Mouse (Mus musculus) layer of hippocampus, adult 2 months (tissue): ENCODE results near the gene Efcab3. TPM values are rescaled to one million over a fixed set of nuclear protein-coding genes. Genes with fewer than 3 reads are reported as not detected.

Experiments
- DNase-seq, 2 experiments: peaks; one replicate each; pipeline ENCODE4 v3.0.0; 2022; ENCODE audit warnings: low spot score in 2 of 2
- H3K27ac ChIP-seq: fragments of 200-600 bp; 2 replicates; pipeline ENCODE4 v1.8.1; 2022
- H3K4me3 ChIP-seq: fragments of 200-600 bp; 2 replicates; pipeline ENCODE4 v1.8.1; 2022; ENCODE audit warnings: mild to moderate bottlenecking
- CTCF ChIP-seq: fragments of 200-600 bp; conservative IDR thresholded peaks from 2 replicates; pipeline ENCODE4 v1.8.1; 2022; ENCODE audit warnings: antibody characterized with exemption, mild to moderate bottlenecking, moderate library complexity
- total RNA-seq, 2 experiments: library from RNA; stranded (reverse); gene quantifications; 2 replicates each; pipeline ENCODE4 v1.2.3; 2021

Gene Efcab3
- total RNA-seq, 2 experiments from 2014 or later, result not detected

DNA sequence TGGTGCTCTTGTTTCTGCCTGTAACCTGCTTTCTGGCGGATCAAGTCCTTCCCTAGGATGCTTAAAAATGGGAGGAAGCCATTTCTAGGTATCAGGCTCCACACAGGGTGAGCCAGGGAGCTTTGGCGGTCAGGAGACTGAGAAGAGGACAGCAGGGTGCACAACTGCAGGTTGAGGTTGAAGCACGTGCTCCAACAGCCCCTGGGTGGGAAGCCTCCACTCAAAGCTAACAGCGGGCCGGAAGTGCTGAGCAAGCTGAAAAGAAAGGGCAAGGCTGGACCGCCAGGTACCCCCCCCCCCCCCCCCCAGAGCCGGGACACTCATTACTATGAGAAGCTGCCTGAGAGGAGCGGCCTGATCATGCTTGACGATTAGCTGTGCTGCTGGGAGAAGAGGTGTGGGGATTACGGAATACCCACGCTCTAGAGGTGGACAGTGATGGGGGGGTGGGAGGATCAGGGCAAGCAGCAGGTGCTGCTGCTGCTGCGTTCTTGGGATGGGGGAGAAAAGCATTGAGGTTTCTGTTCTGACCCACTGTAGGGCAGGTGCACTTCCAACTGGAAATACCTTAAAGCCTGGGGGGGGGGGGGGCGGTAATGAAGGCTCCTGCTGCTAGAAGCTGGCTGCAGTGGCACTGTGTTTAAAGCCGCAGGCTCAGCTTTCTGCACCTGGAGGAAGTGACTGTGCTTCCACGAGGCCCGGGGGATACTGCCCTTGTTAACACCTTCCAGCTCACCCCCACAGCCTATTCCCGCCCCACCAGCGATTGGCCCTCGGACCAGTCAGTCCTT lies 88.0 kb downstream of the Efcab3 start:
- H3K27ac ChIP-seq, result no peak overlapping the region
- no peak overlapping the region for H3K4me3 ChIP-seq
- no peak for TF ChIP-seq CTCF
- no peak for DNase-seq

DNA sequence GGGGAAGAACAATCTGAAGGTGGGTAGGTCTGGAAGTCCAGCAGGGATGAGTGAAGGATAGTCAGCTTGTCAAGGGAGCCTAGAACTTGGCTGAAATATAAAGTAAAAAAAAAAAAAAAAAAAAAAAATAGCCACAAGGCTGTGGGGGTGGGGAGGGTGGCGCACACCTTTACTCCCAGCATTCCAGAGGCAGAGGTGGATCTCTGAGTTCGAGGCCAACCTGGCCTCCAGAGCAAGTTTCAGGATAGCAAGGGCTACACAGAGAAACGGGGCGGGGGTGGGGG lies 88.6 kb downstream of the Efcab3 start:
- DNase-seq, result no peak
- Histone ChIP-seq H3K4me3 (no peak overlapping the region), H3K27ac (no peak overlapping the region)
- no peak for TF ChIP-seq CTCF

DNA sequence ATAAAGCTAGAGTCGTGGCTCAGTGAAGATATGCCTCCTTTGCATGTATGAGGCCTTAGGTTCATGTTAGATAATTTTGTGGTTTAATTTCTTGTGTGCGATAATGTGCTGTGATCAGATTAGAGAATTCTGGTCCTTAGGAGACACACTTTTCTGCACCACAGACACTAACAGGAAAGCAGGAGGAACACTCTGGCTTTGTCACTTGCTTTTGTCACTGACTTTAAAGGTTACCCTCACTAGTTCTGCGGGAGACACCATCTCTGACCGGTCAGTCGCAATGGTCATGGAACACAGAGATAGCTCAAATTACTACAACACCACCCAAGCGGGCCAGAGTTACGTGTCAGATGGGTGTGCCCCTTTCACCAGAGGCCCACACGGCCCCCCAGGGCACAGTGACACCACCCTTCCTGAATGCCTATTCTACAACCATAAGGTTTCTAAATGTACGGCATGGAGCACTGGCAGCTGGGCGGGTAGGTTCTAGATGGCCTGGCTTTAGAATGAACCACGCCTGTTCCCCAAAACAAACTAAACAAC lies 89.0 kb downstream of the Efcab3 start:
- TF ChIP-seq CTCF, result no peak
- Histone ChIP-seq H3K27ac (no peak overlapping the region), H3K4me3 (no peak overlapping the region)
- no peak for DNase-seq

DNA sequence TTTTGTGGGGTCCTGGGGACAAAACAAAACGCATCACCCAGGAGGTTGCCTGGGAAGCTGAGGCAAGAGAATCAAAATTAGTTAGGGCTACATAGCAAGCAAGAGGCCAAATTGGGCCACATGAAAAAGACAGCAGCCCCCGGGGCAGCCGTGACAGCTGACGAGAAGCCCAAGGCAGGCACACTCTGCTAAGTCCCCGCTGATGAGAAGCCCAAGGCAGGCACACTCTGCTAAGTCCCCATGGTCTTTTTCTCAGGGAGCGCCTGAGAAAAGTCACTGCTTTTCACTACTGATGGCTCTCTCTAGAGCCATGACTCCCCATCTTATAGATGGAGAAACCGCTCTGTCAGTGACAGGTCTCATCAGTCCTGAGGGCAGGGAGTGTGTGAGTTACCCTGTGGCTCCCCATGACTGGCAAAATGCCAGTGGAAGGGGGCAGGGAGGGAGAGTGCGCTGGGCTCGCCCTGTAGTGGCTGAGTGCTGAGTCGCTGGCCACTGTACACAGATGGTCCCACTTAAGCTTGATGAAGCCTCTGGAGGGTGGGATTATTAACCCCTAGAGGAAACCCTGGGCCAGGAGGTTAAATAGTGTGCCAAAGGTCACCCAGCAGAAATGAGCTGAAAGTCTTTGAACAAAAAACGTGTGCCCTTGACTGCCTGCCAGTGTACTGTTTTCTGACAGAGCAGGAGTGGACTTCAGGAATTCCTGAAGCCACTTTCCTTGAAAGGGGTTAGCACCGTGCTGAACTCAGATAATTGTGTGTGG lies 89.9 kb downstream of the Efcab3 start:
- Histone ChIP-seq H3K27ac (no peak overlapping the region), H3K4me3 (no peak overlapping the region)
- DNase-seq, result no peak
- no peak for TF ChIP-seq CTCF

DNA sequence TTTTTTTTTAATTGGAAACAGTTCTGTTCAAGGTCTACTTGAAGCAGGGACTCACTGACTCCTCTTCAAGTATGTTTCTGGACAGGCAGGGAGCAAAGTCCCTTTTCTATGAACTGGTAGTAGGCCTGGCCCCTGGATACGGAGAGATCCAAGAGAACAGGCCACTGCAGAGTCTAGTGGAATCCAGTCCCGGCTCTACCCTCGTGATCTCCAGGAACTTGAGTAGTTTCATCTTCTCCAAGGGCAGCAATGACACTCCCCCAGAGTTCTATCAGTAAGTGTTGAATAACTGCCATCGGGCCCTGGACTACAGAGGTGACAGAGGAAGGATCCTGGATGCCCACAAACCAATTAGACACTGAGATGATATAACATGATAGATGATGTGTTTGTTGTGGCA lies 92.5 kb downstream of the Efcab3 start:
- no peak overlapping the region for H3K27ac ChIP-seq
- H3K4me3 ChIP-seq, result no peak overlapping the region
- TF ChIP-seq CTCF, result no peak
- no peak for DNase-seq

DNA sequence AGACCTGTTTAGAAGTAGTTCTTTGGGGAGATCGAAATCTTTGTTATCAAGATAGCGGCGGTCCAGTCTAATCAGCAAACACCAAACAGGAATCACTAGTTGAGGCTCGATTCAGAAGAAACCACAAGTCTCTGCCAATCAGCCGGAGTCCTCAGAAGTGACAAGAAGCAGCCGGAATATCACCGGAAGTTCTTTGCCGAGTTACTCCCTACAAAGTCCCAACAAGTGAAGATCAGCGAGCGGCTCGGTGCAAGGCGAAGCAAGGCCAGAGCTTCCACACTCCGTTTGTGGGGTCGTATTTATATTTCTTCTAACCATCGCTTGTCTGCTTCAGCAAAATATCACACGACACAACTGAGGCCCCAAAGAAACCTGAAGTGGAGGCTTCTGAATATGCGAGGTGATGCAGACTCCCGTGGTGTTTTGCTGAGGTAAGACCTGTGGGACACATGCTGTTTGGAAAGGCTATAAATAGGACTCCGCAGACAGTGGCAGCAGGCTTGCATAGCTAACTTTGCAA lies 93.4 kb downstream of the Efcab3 start:
- no peak for TF ChIP-seq CTCF
- no peak for DNase-seq
- no peak overlapping the region for H3K4me3 ChIP-seq
- no peak overlapping the region for H3K27ac ChIP-seq

DNA sequence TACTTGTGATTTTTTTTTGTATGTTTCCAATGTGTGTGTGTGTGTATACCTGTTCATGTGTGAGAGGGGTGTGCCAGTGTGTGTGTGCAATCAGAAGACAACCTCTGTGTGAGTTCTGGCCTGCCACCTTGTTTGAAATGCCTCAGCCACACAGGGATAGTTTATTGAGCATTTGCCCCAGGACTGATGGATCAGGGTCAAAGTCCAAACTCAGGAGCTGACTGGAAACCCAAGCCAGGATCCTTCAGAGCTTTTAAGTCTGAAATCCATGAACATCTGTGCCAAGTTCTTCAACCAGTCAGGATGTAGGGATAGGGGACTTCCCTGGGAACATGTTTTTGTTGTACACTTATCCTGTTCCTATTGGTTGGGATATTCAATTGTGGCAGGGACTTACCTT lies 94.7 kb downstream of the Efcab3 start:
- no peak for DNase-seq
- TF ChIP-seq CTCF, result no peak
- no peak overlapping the region for H3K4me3 ChIP-seq

DNA sequence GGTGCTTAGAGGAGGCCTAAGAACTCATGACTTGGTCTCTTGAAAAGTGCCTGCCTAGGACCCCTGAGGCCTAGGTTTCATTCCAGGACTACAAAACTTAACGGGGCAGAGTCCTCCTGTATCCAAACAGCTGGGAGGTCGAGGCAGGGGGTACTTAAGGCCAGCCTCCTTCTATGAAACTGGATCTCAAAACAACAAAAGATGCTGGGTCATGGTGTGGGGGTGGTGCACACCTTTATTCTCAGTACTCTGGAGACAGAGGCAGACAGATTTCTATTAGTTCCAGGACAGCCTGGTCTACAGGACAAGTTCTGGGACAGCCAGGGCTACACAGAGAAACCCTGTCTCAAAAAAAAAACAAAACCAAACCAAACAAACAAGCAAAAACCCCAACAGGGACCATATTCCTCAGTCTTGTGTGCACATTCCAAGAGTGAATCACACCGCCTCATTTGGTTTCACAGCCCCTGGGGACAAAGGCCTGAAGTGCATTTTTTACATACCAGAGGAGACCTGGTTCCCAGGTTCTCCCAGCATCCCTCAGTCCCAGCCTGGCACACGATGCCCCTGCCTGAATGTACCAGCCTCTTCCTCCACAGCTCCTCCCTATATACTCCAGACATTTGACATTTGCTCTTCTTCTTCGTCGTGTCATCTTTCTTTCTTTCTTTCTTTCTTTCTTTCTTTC lies 96.4 kb downstream of the Efcab3 start:
- no peak overlapping the region for H3K27ac ChIP-seq
- H3K4me3 ChIP-seq, result no peak overlapping the region
- no peak for TF ChIP-seq CTCF
- no peak for DNase-seq

More for the DNA sequence above, 94.7 kb downstream of the Efcab3 start:
- H3K27ac ChIP-seq, result no peak overlapping the region

DNA sequence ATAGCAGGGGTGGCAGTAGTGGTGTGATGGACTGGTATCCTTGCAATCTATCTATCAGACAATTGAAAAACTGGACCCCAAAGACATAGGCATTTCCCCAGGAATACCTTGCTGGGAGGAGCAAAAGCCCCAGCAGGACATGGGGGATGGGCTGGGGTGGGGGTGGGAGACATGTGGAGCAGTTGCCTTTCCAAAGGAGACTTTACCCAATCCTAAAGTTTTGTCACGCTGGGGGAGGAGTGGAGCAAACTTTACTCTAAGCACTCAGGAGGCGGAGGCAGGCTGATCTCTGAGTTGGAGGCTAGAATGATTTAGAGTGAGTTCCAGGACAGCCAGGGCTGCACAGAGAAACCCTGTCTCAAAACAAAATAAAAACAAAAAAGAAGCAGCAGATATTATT lies 98.0 kb downstream of the Efcab3 start:
- no peak for TF ChIP-seq CTCF
- Histone ChIP-seq H3K27ac (no peak overlapping the region), H3K4me3 (no peak overlapping the region)
- DNase-seq, result no peak

DNA sequence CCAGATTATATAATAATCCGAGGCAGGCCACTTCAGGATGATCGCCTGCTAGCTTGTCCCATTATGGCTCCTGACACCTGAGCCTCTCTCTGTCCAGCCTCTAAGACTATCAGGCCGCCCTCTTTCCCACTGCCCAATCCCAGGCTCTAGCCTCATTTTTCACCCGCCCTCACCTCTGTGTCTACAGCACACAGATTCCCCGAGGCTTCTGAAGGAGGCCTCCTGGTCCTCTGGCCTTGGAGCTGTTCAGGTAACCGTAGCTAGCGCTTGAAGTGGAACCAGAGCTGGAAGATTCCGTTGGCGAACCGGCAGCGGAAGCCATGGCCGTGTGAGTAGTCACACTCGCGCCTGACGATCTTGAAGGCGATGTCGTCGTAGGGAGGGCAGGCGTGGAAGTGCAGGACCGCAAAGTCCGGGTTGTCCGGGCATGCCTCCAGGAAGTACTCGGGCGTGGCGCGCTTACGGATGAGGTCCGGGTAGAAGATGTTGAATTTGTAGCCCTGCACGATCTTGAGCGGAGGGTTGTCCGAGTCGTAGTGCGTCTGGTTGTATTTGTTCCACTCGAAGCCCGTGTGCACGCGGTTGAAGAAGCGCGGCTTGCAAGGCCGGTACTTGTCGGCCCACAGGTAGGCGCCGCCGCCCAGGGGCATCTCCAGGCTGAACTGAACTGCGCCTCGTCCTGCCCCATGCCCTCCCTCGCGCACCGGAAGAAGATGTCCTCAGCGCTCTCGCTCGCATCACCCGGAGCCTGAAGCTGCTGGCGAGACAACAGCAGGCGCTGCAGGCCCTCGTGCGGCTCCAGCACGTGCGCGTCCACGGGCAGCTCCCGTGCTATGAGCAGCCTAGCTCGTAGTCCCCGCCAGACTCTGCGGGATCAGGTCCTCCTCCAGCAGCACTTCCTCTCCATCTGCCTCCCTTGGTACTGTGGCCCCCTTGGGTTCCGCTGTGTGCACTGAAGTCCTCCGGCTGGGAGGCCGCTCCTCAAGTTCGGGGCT lies 101.4 kb downstream of the Efcab3 start:
- no peak overlapping the region for H3K27ac ChIP-seq
- no peak overlapping the region for H3K4me3 ChIP-seq
- no peak for DNase-seq
- TF ChIP-seq CTCF, result no peak

DNA sequence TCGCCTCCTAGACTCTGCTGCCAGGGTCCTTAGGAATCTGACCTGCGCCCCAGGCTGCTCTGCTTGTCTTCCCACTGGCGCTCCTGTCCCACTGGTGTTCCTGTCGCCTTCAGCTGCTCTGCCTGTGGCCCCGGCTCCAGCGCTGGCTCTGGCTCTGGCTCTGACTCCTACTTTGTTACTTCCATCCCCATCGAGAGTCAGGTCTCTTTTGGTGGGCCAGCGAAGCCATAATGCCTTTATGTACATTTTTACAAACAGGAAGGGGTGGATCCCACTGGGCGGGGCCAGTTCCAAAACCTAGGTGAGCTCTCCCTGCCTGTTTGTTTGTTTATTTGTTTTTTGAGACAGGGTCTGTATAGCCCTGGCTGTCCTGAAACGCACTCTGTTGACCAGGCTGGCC lies 103.4 kb downstream of the Efcab3 start:
- no peak for DNase-seq
- no peak for TF ChIP-seq CTCF
- Histone ChIP-seq H3K27ac (no peak overlapping the region), H3K4me3 (no peak overlapping the region)

Other genes starting within 250 kb of the Efcab3 start
- 10 to 100 TPM; 16.8 to 16.9 TPM for gene Mettl2, start 62.8 kb downstream of the Efcab3 start, total RNA-seq
- not detected for gene Gm10842, start 83.3 kb downstream of the Efcab3 start, total RNA-seq
- 10 to 100 TPM; 47.9 to 50.9 TPM for gene Tlk2, start 115.2 kb downstream of the Efcab3 start, total RNA-seq
- 1 to 10 TPM; 4.1 to 5.7 TPM for gene Mrc2, start 229.1 kb downstream of the Efcab3 start, total RNA-seq